Mouse (Mus musculus): ENCODE data around the gene Def8. TPM values are rescaled to one million over a fixed set of nuclear protein-coding genes. Genes with fewer than 3 reads are reported as not detected.
"Not testable (repeated sequence)": the region's sequence is repeated elsewhere in the genome, so short reads cannot be mapped to it uniquely, and the experiment has no call there.

Gene Def8
- total RNA-seq, 2 experiments from 2014 or later = 55.6 to 75.5 TPM

- ATAC-seq (replicated peaks; ENCODE audit: poor library complexity, severe bottlenecking) = no peak
Observed at GRCm38 (mm10) chr8:123431616-123432365, 8.5 kb downstream of the Def8 start.

- ATAC-seq (replicated peaks; ENCODE audit: poor library complexity, severe bottlenecking) = no peak
Observed at GRCm38 (mm10) chr8:123432381-123432780, 9.1 kb downstream of the Def8 start.

GRCm38 (mm10) chr8:123433241-123433974, 10.1 kb downstream of the Def8 start:
- ATAC-seq (replicated peaks; ENCODE audit: poor library complexity, severe bottlenecking) = not testable (repeated sequence)

GRCm38 (mm10) chr8:123441788-123442187, 18.5 kb downstream of the Def8 start:
- ATAC-seq (replicated peaks; ENCODE audit: poor library complexity, severe bottlenecking) = no peak

- no peak for ATAC-seq (replicated peaks; ENCODE audit: poor library complexity, severe bottlenecking)
Observed at GRCm38 (mm10) chr8:123442351-123442750, 19.0 kb downstream of the Def8 start.

GRCm38 (mm10) chr8:123442871-123443575, 19.7 kb downstream of the Def8 start:
- ATAC-seq (replicated peaks; ENCODE audit: poor library complexity, severe bottlenecking) = peak; percentile 86

GRCm38 (mm10) chr8:123443576-123443921, 20.2 kb downstream of the Def8 start:
- no peak for ATAC-seq (replicated peaks; ENCODE audit: poor library complexity, severe bottlenecking)

- ATAC-seq (replicated peaks; ENCODE audit: poor library complexity, severe bottlenecking) = peak; percentile 83
Observed at GRCm38 (mm10) chr8:123444131-123444530, 20.8 kb downstream of the Def8 start.

GRCm38 (mm10) chr8:123445981-123446380, 22.7 kb downstream of the Def8 start:
- ATAC-seq (replicated peaks; ENCODE audit: poor library complexity, severe bottlenecking) = no peak

- ATAC-seq (replicated peaks; ENCODE audit: poor library complexity, severe bottlenecking) = no peak
Observed at GRCm38 (mm10) chr8:123446799-123447198, 23.5 kb downstream of the Def8 start.

GRCm38 (mm10) chr8:123450783-123451182, 27.5 kb downstream of the Def8 start:
- peak; percentile 72 for ATAC-seq (replicated peaks; ENCODE audit: poor library complexity, severe bottlenecking)

GRCm38 (mm10) chr8:123451747-123452146, 28.4 kb downstream of the Def8 start:
- ATAC-seq (replicated peaks; ENCODE audit: poor library complexity, severe bottlenecking) = not testable (repeated sequence)

GRCm38 (mm10) chr8:123452149-123452548, 28.8 kb downstream of the Def8 start:
- ATAC-seq (replicated peaks; ENCODE audit: poor library complexity, severe bottlenecking) = 0 out of 2 replicates have a peak, but pooled peaks have one; percentile 16

- no peak for ATAC-seq (replicated peaks; ENCODE audit: poor library complexity, severe bottlenecking)
Observed at GRCm38 (mm10) chr8:123453291-123453690, 30.0 kb downstream of the Def8 start.

GRCm38 (mm10) chr8:123453951-123454350, 30.6 kb downstream of the Def8 start:
- ATAC-seq (replicated peaks; ENCODE audit: poor library complexity, severe bottlenecking) = no peak

GRCm38 (mm10) chr8:123454559-123454958, 31.2 kb downstream of the Def8 start:
- ATAC-seq (replicated peaks; ENCODE audit: poor library complexity, severe bottlenecking) = peak; percentile 30

- no peak for ATAC-seq (replicated peaks; ENCODE audit: poor library complexity, severe bottlenecking)
Observed at GRCm38 (mm10) chr8:123463651-123464050, 40.3 kb downstream of the Def8 start.

- no peak for ATAC-seq (replicated peaks; ENCODE audit: poor library complexity, severe bottlenecking)
Observed at GRCm38 (mm10) chr8:123467476-123467875, 44.1 kb downstream of the Def8 start.

GRCm38 (mm10) chr8:123472991-123473390, 49.7 kb downstream of the Def8 start:
- not testable (repeated sequence) for ATAC-seq (replicated peaks; ENCODE audit: poor library complexity, severe bottlenecking)

GRCm38 (mm10) chr8:123474549-123474948, 51.2 kb downstream of the Def8 start:
- ATAC-seq (replicated peaks; ENCODE audit: poor library complexity, severe bottlenecking) = not testable (repeated sequence)

Measured in granulocyte monocyte progenitor cell, adult 5-6 weeks (primary cell).